Mouse (Mus musculus) kidney, adult 18-20 months (tissue): ENCODE results near the gene Zfand6.

Source experiments
- DNase-seq: peaks from one replicate; pipeline ENCODE4 v3.0.0; 2021

Zfand6 gene

GRCm38 (mm10) chr7:84649016-84649415, 40.7 kb downstream of the Zfand6 start:
- no peak for DNase-seq

DNA sequence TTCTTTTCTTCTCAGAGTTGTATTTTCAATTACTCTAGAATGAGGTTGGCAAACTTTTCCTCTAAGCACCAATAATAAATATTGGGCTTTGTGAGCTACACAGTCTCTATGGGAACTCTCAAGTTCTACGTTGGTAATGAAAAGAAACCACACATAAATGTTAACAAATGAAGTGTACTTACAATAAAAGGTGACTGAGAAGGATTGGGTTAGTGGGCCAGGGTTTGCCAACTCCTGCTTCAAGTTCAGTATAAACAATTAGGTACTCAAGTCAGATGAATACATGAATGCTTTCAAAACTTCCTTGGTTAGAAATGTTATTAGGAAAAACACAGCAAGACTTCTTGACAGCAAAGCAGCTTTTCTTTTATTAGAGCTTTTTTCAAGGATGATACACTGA, 43.5 kb downstream of the Zfand6 start:
- DNase-seq: no peak

GRCm38 (mm10) chr7:84643270-84643998, 46.3 kb downstream of the Zfand6 start:
- DNase-seq: no peak

- DNase-seq: no peak
These were observed 47.4 kb downstream of the Zfand6 start for GRCm38 (mm10) chr7:84642159-84642928.

DNA sequence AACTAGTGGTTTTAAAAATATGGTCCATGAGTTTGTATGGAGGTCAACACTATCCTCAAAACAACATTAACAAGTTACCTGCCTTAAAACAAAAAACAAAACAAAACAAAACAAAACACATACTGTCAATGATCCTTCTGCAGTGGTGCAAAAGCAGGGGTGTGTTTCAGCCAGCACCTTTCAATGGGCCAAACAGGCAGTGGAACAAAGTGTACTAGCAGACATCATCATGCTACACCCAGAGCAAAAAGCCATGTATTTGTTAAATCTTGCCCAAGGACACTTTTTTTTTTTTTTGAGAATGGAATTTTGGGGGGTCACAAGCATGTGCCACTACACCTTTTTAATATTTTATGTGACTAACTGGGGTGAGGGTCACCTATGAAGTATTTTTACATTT, 52.8 kb downstream of the Zfand6 start:
- no peak for DNase-seq

DNA sequence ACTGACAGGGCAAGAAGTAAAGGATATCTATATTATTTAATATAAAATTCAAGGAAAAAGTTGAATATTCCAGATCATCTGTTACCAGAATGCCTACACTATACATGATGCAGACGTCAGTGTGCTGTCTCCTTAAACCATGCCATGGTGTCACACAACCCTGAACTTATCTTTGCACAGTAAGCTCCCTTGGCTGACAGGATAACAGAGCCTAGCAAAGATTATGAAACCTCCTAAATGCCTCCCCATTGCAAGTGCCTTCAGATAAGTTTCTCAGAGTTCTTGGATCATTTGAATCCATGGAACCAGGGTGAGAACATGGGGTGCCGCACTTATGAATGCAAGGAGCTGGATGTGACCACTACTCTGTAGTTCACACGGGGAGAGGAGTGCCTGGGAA, 57.9 kb downstream of the Zfand6 start:
- DNase-seq: no peak

DNA sequence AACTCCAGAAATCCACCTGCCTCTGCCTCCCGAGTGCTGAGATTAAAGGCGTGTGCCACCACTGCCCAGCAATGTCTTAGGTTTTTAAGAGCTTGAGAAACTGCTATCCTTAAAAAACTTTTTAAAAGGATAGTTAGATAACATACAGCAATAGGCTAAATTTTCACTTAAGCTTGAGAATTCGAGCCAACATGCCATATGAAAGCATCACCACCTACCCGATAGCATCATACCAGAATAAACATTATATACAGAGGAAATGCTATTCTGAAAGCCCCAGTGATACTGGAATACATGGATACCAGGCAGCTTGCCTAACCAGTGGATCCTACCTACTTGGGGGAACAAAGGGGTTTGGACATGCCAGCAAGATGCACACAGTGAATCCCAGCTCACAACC, 66.0 kb downstream of the Zfand6 start:
- DNase-seq: no peak

GRCm38 (mm10) chr7:84620956-84621355, 68.8 kb downstream of the Zfand6 start:
- no peak for DNase-seq

GRCm38 (mm10) chr7:84618951-84619350, 70.8 kb downstream of the Zfand6 start:
- no peak for DNase-seq

DNA sequence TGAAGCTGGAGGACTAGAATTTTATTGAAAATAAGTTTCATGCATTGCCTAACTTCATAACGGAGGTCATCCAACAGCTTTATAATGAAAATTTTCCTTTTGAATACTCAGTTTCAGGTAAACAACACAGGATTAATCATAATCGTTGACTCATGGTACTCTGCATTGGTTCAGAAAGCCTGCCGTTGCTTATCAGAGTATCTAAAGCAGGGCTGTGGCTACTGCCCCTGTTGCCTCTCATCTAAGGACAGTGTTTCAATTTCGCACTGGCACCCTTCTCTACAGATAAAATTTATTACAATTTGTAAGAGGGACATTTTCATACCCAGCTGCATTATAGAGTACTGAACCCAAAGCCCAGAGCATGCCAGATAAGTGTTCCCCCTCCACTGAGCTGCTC, 77.3 kb downstream of the Zfand6 start:
- no peak for DNase-seq

DNA sequence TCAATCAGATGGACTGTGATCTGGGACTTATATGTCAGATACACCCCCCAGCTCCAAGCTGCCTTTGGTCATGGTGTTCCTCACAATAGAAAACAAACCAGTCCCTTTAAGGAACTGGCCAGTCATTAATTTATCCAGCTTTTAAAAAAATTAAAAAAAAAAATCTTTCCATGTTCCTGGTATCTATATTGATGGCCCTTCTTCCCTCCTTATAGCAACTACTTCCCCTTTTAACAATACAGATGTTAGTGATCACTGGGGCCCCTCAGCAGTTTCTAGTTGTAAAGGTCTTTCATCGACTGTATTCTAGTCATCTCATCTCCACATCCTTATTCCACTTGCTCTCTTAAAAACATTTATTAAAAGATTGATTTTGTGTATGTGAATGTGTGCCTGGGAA, 78.2 kb downstream of the Zfand6 start:
- no peak for DNase-seq

GRCm38 (mm10) chr7:84606293-84606749, 83.4 kb downstream of the Zfand6 start, which contains the start of gene Fah:
Gene Fah, minus strand, starts transcription at chr7:84606722.
- peak; percentile 74 for DNase-seq

DNA sequence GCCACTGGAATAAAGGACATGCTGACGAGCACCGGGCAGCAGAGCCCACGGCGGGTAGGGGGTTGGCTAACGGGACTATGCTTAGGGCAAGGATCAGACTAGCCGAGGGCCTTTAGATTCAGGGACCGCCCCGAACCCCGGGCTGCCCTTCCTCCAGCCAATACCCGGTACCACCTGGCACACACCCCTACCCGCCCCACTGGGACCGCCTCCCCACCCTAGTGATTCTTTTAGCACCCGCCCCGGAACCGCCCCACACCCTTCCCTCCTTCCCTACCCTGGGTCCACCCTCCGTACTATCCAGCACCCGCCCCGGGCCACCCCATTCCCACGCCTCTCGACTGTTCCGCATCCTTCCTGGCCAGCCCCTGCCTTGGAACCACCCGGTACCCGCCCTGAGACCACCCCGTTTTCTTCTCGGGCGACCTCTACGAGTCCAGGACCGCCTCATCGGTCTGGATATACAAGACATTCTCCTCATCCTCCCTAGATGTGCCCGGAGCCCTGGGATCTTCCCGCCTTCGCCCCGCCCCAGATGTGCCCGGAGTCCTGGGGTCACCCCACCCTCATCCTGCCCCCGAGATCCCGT, 84.0 kb downstream of the Zfand6 start:
- DNase-seq: peak; percentile 93

- DNase-seq: no peak
These were observed 84.6 kb downstream of the Zfand6 start for GRCm38 (mm10) chr7:84605033-84605687.

- peak; percentile 72 for DNase-seq
These were observed 85.3 kb downstream of the Zfand6 start for GRCm38 (mm10) chr7:84604501-84604900.

DNA sequence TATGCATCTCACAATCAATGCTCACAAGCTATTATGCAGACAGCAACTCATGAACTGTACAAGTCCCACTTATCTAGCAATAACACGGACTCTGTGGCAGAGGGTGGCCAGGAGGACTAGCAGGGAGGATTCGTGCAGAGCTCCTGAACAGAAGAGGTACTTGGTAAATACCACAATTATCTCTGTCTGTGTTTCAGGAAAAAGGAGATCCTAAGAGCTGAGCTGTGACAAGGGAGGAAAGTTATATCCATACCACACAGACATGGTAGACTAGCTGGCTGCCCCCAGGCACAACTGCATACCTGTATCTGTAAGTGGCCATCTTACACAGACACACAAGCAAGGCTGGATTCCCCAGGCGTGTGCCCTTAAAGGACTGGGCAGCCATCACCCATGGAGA, 88.4 kb downstream of the Zfand6 start:
- DNase-seq: no peak

GRCm38 (mm10) chr7:84600631-84601030, 89.1 kb downstream of the Zfand6 start:
- no peak for DNase-seq

GRCm38 (mm10) chr7:84596633-84597032, 93.1 kb downstream of the Zfand6 start:
- DNase-seq: no peak

- DNase-seq: no peak
These were observed 93.8 kb downstream of the Zfand6 start for GRCm38 (mm10) chr7:84596002-84596401.

GRCm38 (mm10) chr7:84594917-84595303, 94.8 kb downstream of the Zfand6 start:
- no peak for DNase-seq

DNA sequence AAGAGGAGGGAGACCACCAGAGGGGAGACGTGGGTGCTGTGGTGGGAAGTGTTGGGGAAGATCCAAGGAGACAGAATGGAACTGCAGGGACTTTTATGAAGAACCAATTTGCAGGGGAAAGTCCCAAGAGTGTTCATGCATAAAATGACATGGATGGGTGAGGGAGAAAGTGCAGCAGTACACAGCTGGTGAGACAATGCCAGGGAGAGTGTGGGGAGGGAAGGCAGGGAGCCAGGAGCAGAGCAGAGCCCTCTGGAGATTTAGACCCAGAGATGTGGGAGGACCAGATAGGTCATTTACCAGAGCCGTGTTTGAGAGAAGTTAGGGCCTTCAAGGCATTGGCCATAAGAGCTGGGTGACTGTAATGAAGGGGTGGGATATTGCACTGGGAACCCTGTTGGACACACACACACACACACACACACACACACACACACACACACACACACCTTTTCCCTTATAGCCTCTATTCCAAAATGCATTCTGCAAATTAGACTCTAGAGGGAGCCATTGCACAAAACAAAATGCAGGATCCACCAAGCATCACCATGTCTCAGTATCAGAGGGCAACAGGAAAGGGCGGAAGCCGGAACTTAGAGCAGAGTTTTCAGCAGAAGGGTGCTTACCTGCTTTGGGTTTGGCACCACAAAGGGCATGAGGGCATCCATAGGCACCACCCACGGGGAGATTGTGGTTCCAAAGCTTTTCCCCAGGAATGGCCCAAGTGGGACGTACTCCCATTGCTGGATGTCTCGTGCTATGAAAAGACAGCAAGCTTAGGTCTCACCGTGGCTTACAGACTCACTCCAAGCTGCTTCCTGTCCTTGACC, 95.5 kb downstream of the Zfand6 start:
- DNase-seq: peak; percentile 40

GRCm38 (mm10) chr7:84591347-84591746, 98.4 kb downstream of the Zfand6 start:
- DNase-seq: peak; percentile 1
